Mouse (Mus musculus) hindbrain, embryonic 15.5 days (tissue): Measurements from ENCODE around the gene Hcn2. TPM values are rescaled to one million over a fixed set of nuclear protein-coding genes. Genes with fewer than 3 reads are reported as not detected.

Experiments
- ATAC-seq: fragments of 200-750 bp; cut with Nextera tagmentation; 2 replicates; pipeline ENCODE4 v1.8.0; 2017; ENCODE audit warnings: low read depth, moderate number of reproducible peaks, moderate TSS enrichment; ENCODE audit not compliant: low FRiP score
- H3K27ac ChIP-seq: fragments of 300-500 bp; sonication (generic); replicated peaks from 2 replicates; pipeline ENCODE4 v1.5.1; 2015; ENCODE audit warnings: mild to moderate bottlenecking, inconsistent platforms
- H3K27me3 ChIP-seq: fragments of 300-500 bp; sonication (generic); 2 replicates; pipeline ENCODE4 v1.6.1; 2015; ENCODE audit warnings: control low read depth, inconsistent platforms
- H3K36me3 ChIP-seq: fragments of 300-500 bp; sonication (generic); 2 replicates; pipeline ENCODE4 v1.6.1; 2015; ENCODE audit warnings: control low read depth, inconsistent platforms
- H3K4me1 ChIP-seq: fragments of 300-500 bp; sonication (generic); replicated peaks from 2 replicates; pipeline ENCODE4 v1.6.1; 2015; ENCODE audit warnings: control low read depth, inconsistent platforms
- H3K4me2 ChIP-seq: fragments of 300-500 bp; sonication (generic); 2 replicates; pipeline ENCODE4 v1.6.1; 2015; ENCODE audit warnings: moderate library complexity, mild to moderate bottlenecking, inconsistent platforms
- H3K4me3 ChIP-seq: fragments of 300-500 bp; sonication (generic); 2 replicates; pipeline ENCODE4 v1.5.1; 2015; ENCODE audit warnings: mild to moderate bottlenecking, inconsistent platforms
- H3K9ac ChIP-seq: fragments of 300-500 bp; sonication (generic); 2 replicates; pipeline ENCODE4 v1.6.1; 2015; ENCODE audit warnings: inconsistent platforms
- H3K9me3 ChIP-seq: fragments of 300-500 bp; sonication (generic); 2 replicates; pipeline ENCODE4 v1.6.1; 2016; ENCODE audit warnings: control low read depth, inconsistent platforms
- WGBS: fragments of 180-500 bp; shearing (Covaris S2); methylation state at CpG from one replicate; pipeline ENCODE4 v1.1.7; 2015; 5-methylcytosine and 5-hydroxymethylcytosine counted together
- polyA plus RNA-seq: library from polyadenylated mRNA; unstranded; fragments of >200 nt; fragmentation: Nextera tagmentation; extraction: Ambion mirVana; gene quantifications from 2 replicates; pipeline ENCODE4 v1.2.1, GENCODE M21; 2015

Gene Hcn2
- 2.6 and 2.8 TPM in 2 replicates for polyA plus RNA-seq

GRCm38 (mm10) chr10:79716254-79716987 is at the start of gene Hcn2:
Gene Hcn2, plus strand, starts transcription at chr10:79716634.
- H3K9me3 ChIP-seq, result no peaks in the 10 kb centered on the region
- peak within 1 kb of the TSS; percentile 64 for H3K27ac ChIP-seq
- peaks cover 24% of the 10 kb centered on the region for H3K27me3 ChIP-seq
- 2% methylated on average over 54 of the region's 91 CpGs for WGBS
- peaks cover 5% of the 10 kb centered on the region for H3K36me3 ChIP-seq
- H3K4me2 ChIP-seq, result peak within 1 kb of the TSS; percentile 82
- peak within 1 kb of the TSS; percentile 84 for H3K9ac ChIP-seq
- peak within 1 kb of the TSS; percentile 86 for H3K4me3 ChIP-seq
- peak; percentile 57 for ATAC-seq
- peaks cover 28% of the 10 kb centered on the region for H3K4me1 ChIP-seq

- no peaks in the 10 kb centered on the region for H3K9me3 ChIP-seq
- no peaks in the 10 kb centered on the region for H3K27me3 ChIP-seq
- 83% methylated on average over 5 of the region's 5 CpGs for WGBS
- H3K9ac ChIP-seq, result peak overlapping the region; percentile 86
- ATAC-seq, result no peak
- H3K27ac ChIP-seq, result peak overlapping the region; percentile 97
- H3K4me2 ChIP-seq, result peak overlapping the region; percentile 87
- H3K4me3 ChIP-seq, result peak overlapping the region; percentile 78
- peaks cover 27% of the 10 kb centered on the region for H3K4me1 ChIP-seq
- no peaks in the 10 kb centered on the region for H3K36me3 ChIP-seq
These were observed 48.4 kb upstream of the Hcn2 start for GRCm38 (mm10) chr10:79668076-79668475.

- Histone ChIP-seq H3K4me2 (peak within 1 kb of the TSS; percentile 87), H3K9me3 (no peaks in the 10 kb centered on the region), H3K27ac (peak within 1 kb of the TSS; percentile 97), H3K36me3 (no peaks in the 10 kb centered on the region), H3K9ac (peak within 1 kb of the TSS; percentile 86), H3K4me1 (peaks cover 27% of the 10 kb centered on the region), H3K27me3 (no peaks in the 10 kb centered on the region), H3K4me3 (peak within 1 kb of the TSS; percentile 78)
- under 1% methylated on average over 44 of the region's 45 CpGs for WGBS
- ATAC-seq, result peak; percentile 86
These were observed 47.5 kb upstream of the Hcn2 start, which contains the start of gene Tpgs1 for GRCm38 (mm10) chr10:79668771-79669575. Gene Tpgs1, plus strand, starts transcription at chr10:79669369.

- H3K36me3 ChIP-seq, result no peaks in the 10 kb centered on the region
- peak overlapping the region; percentile 78 for H3K4me3 ChIP-seq
- under 1% methylated on average over 47 of the region's 47 CpGs for WGBS
- H3K4me1 ChIP-seq, result peaks cover 27% of the 10 kb centered on the region
- peak overlapping the region; percentile 86 for H3K9ac ChIP-seq
- H3K9me3 ChIP-seq, result no peaks in the 10 kb centered on the region
- ATAC-seq, result peak; percentile 67
- H3K27me3 ChIP-seq, result no peaks in the 10 kb centered on the region
- H3K4me2 ChIP-seq, result peak overlapping the region; percentile 87
- H3K27ac ChIP-seq, result peak overlapping the region; percentile 97
These were observed 46.8 kb upstream of the Hcn2 start for GRCm38 (mm10) chr10:79669576-79670057.

GRCm38 (mm10) chr10:79670071-79670888 is 46.2 kb upstream of the Hcn2 start:
- Histone ChIP-seq H3K4me1 (peaks cover 27% of the 10 kb centered on the region), H3K9me3 (no peaks in the 10 kb centered on the region), H3K36me3 (no peaks in the 10 kb centered on the region), H3K27ac (peak overlapping the region; percentile 97), H3K9ac (peak overlapping the region; percentile 86), H3K4me2 (peak overlapping the region; percentile 87), H3K27me3 (no peaks in the 10 kb centered on the region), H3K4me3 (peak overlapping the region; percentile 78)
- WGBS, result 33% methylated on average over 15 of the region's 15 CpGs
- peak; percentile 25 for ATAC-seq

- Histone ChIP-seq H3K27me3 (no peaks in the 10 kb centered on the region), H3K27ac (no peak overlapping the region), H3K4me1 (peaks cover 27% of the 10 kb centered on the region), H3K4me2 (peak overlapping the region; percentile 87), H3K36me3 (no peaks in the 10 kb centered on the region; the same call in 1 of the 2 replicates), H3K4me3 (0 out of 2 replicates have a peak overlapping the region, but pooled peaks have one; percentile 78), H3K9me3 (no peaks in the 10 kb centered on the region), H3K9ac (no peak overlapping the region)
- WGBS, result 57% methylated on average over 6 of the region's 6 CpGs
- no peak for ATAC-seq
These were observed 44.9 kb upstream of the Hcn2 start for GRCm38 (mm10) chr10:79671396-79672087.

GRCm38 (mm10) chr10:79672088-79672455 is 44.4 kb upstream of the Hcn2 start:
- Histone ChIP-seq H3K4me1 (peaks cover 27% of the 10 kb centered on the region), H3K9me3 (no peaks in the 10 kb centered on the region), H3K4me3 (no peak overlapping the region), H3K27me3 (no peaks in the 10 kb centered on the region), H3K27ac (no peak overlapping the region), H3K36me3 (no peaks in the 10 kb centered on the region; the same call in 1 of the 2 replicates), H3K9ac (no peak overlapping the region), H3K4me2 (no peak overlapping the region)
- 53% methylated on average over 3 of the region's 3 CpGs for WGBS
- no peak for ATAC-seq

- H3K36me3 ChIP-seq, result no peaks in the 10 kb centered on the region; the same call in 1 of the 2 replicates
- no peak overlapping the region for H3K27ac ChIP-seq
- no peaks in the 10 kb centered on the region for H3K27me3 ChIP-seq
- no peaks in the 10 kb centered on the region for H3K9me3 ChIP-seq
- H3K4me1 ChIP-seq, result peaks cover 24% of the 10 kb centered on the region
- H3K9ac ChIP-seq, result no peak overlapping the region
- H3K4me3 ChIP-seq, result no peak overlapping the region
- no peak overlapping the region for H3K4me2 ChIP-seq
- WGBS, result 90% methylated on average over 3 of the region's 3 CpGs
- ATAC-seq, result no peak
These were observed 43.4 kb upstream of the Hcn2 start for GRCm38 (mm10) chr10:79673054-79673453.

GRCm38 (mm10) chr10:79675346-79676035 is 40.9 kb upstream of the Hcn2 start:
- Histone ChIP-seq H3K9ac (no peak overlapping the region), H3K4me2 (no peak overlapping the region), H3K27ac (no peak overlapping the region), H3K9me3 (no peaks in the 10 kb centered on the region), H3K4me1 (peaks cover 13% of the 10 kb centered on the region), H3K36me3 (no peaks in the 10 kb centered on the region; the same call in 1 of the 2 replicates), H3K27me3 (no peaks in the 10 kb centered on the region), H3K4me3 (no peak overlapping the region)
- no peak for ATAC-seq
- 54% methylated on average over 44 of the region's 44 CpGs for WGBS

GRCm38 (mm10) chr10:79680606-79681495 is 35.6 kb upstream of the Hcn2 start:
- Histone ChIP-seq H3K4me1 (peaks cover 24% of the 10 kb centered on the region), H3K27ac (peak overlapping the region; percentile 88), H3K36me3 (peaks cover 13% of the 10 kb centered on the region), H3K4me2 (peak overlapping the region; percentile 85), H3K27me3 (no peaks in the 10 kb centered on the region), H3K9me3 (no peaks in the 10 kb centered on the region), H3K4me3 (peak overlapping the region; percentile 64), H3K9ac (peak overlapping the region; percentile 46)
- 39% methylated on average over 11 of the region's 11 CpGs for WGBS
- peak; percentile 20 for ATAC-seq
